ENCODE assay signal across 14 mouse cellular contexts in the genomic region with DNA sequence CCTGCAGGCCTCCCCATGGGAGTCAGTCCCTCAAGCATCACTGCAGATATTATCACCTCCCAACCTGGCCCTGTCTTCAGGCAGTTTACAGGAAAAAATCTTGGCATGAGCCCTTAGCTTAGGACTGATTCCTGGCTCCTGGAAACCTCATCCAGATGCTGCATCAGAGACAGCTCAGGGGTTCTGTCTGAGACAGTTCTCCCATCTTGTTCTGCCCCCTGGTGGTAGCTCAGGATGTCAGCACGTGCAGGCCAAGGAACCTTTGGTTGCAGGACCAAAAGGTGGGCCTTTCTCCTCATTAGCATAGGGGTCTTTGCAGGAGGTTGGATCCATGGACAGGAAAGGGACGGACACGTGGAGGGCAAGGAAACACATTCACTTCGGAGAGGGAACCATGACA. TPM values are rescaled to one million over a fixed set of nuclear protein-coding genes. Genes with fewer than 3 reads are reported as not detected.
DNase-seq lines count a peak whose midpoint lies in the region; ATAC-seq and TF ChIP-seq lines count a peak whose summit lies in the region.
"Not testable (repeated sequence)": the region's sequence is repeated elsewhere in the genome, so short reads cannot be mapped to it uniquely, and the experiment has no call there.
"Had no signal": no experiment of that assay in that cellular context is flagged by ENCODE, and none has a peak within 500 bp of the region (broad histone marks: within the 10 kb centered on the region; RNA-seq: fewer than 3 reads in every experiment).

No protein-coding gene starts in this region.

- 26% methylated on average over 3 of the region's 4 CpGs for WGBS in hindbrain, embryonic 16.5 days
- 23% methylated on average over 4 of the region's 4 CpGs for WGBS in neural tube, embryonic 14.5 days

- H3K27me3 ChIP-seq in hindbrain, embryonic 16.5 days (replicated peaks; ENCODE audit: control insufficient read depth, insufficient read depth, low read length); neural tube, embryonic 14.5 days (ENCODE audit: control insufficient read depth, insufficient read depth, low read length): not testable (repeated sequence)

- H3K4me2 ChIP-seq in hindbrain, embryonic 16.5 days (ENCODE audit: low read length); neural tube, embryonic 14.5 days (ENCODE audit: low read depth, low read length): not testable (repeated sequence)

- H3K27ac ChIP-seq in cortical plate, adult 2 months (ENCODE audit: insufficient read depth, low read length); hindbrain, embryonic 16.5 days (ENCODE audit: low read depth, low read length); neural tube, embryonic 14.5 days (ENCODE audit: low read depth, low read length): not testable (repeated sequence)

- peak; percentile 85 for ATAC-seq in frontal cortex, adult (ENCODE audit: low TSS enrichment)
- ATAC-seq in hindbrain, embryonic 16.5 days: peak; percentile 72
- ATAC-seq in neural tube, embryonic 14.5 days (ENCODE audit: low read depth): peak; percentile 66; the same call in 1 of the 2 replicates

- TF ChIP-seq POLR2A in cortical plate, adult 2 months (IDR thresholded peaks at IDR 0.05; ENCODE audit: extremely low read depth, insufficient read depth, low read length): not testable (repeated sequence)

- not testable (repeated sequence) for H3K9ac ChIP-seq in hindbrain, embryonic 16.5 days (ENCODE audit: low read depth, low read length); neural tube, embryonic 14.5 days (replicated peaks; ENCODE audit: low read depth, low read length)

- H3K4me3 ChIP-seq in cortical plate, adult 2 months (ENCODE audit: insufficient read depth, low read length); hindbrain, embryonic 16.5 days (ENCODE audit: low read length); neural tube, embryonic 14.5 days (ENCODE audit: low read depth, low read length): not testable (repeated sequence)

- peak; percentile 14 for DNase-seq in adrenal gland, postnatal 25 days
- peak; percentile 28 to 42 for DNase-seq in layer of hippocampus, postnatal 10 days (ENCODE audit: low spot score in 2 of 2)
- DNase-seq in lung, postnatal 10 days: peak; percentile 17
- peak; percentile 21 for DNase-seq in urinary bladder, postnatal 25 days (ENCODE audit: low spot score)

- H3K36me3 ChIP-seq in hindbrain, embryonic 16.5 days (ENCODE audit: control insufficient read depth, insufficient read depth, low read length); neural tube, embryonic 14.5 days (ENCODE audit: control insufficient read depth, insufficient read depth, low read length): not testable (repeated sequence)

- H3K4me1 ChIP-seq in cortical plate, adult 2 months (ENCODE audit: control insufficient read depth, insufficient read depth, low read length); hindbrain, embryonic 16.5 days (ENCODE audit: control insufficient read depth, insufficient read depth, low read depth, low read length); neural tube, embryonic 14.5 days (ENCODE audit: control insufficient read depth, insufficient read depth, low read length): not testable (repeated sequence)

- H3K9me3 ChIP-seq in hindbrain, embryonic 16.5 days (ENCODE audit: control insufficient read depth, low read length); neural tube, embryonic 14.5 days (ENCODE audit: control insufficient read depth, low read length): not testable (repeated sequence)

- TF ChIP-seq CTCF in cortical plate, adult 2 months (IDR thresholded peaks at IDR 0.05; ENCODE audit: extremely low read depth, insufficient read depth, low read length): 0 out of 2 replicates have a peak, but pooled peaks have one; percentile 16

RNA-seq across cellular contexts. Expression of gene 1700018G05Rik, which starts 1.5 kb away (rescaled TPM):
- not detected in 2 replicates for total RNA-seq in adrenal gland, postnatal 25 days (2021)
- polyA plus RNA-seq in cortical plate, adult 2 months (2012; rRNA removed): not detected in 2 replicates
- polyA plus RNA-seq in hindbrain, embryonic 16.5 days (2015; fragmentation: Nextera tagmentation; extraction: Ambion mirVana): not detected in 2 replicates
- total RNA-seq in layer of hippocampus, postnatal 10 days (2021): not detected
- not detected in 2 replicates for polyA plus RNA-seq in neural tube, embryonic 14.5 days (2014; fragmentation: Nextera tagmentation; extraction: Ambion mirVana)
- total RNA-seq: gastrocnemius, adult 8-10 months; megakaryocyte, adult 5-6 weeks had no signal
- polyA plus RNA-seq: embryonic facial prominence, embryonic 14.5 days; heart, embryonic 15.5 days; limb, embryonic 15.5 days had no signal

RNA-seq across cellular contexts. Expression of gene 1700011M02Rik, which starts 18.0 kb away (rescaled TPM):
- total RNA-seq in adrenal gland, postnatal 25 days (2021): not detected in 2 replicates
- not detected in 2 replicates for polyA plus RNA-seq in cortical plate, adult 2 months (2012; rRNA removed)
- not detected in 2 replicates for polyA plus RNA-seq in hindbrain, embryonic 16.5 days (2015; fragmentation: Nextera tagmentation; extraction: Ambion mirVana)
- total RNA-seq in layer of hippocampus, postnatal 10 days (2021): not detected
- polyA plus RNA-seq in neural tube, embryonic 14.5 days (2014; fragmentation: Nextera tagmentation; extraction: Ambion mirVana): not detected in 2 replicates
- total RNA-seq: adrenal gland, postnatal 36 days; gastrocnemius, adult 8-10 months; megakaryocyte, adult 5-6 weeks had no signal
- polyA plus RNA-seq: embryonic facial prominence, embryonic 14.5 days; heart, embryonic 15.5 days; limb, embryonic 15.5 days had no signal

RNA-seq across cellular contexts. Expression of gene Dmrtc1a, which starts 18.2 kb away (rescaled TPM):
- not detected in 2 replicates for total RNA-seq in adrenal gland, postnatal 25 days (2021)
- polyA plus RNA-seq in cortical plate, adult 2 months (2012; rRNA removed): 7.9 and 8.6 TPM in 2 replicates
- 2.0 and 2.1 TPM in 2 replicates for polyA plus RNA-seq in hindbrain, embryonic 16.5 days (2015; fragmentation: Nextera tagmentation; extraction: Ambion mirVana)
- total RNA-seq in layer of hippocampus, postnatal 10 days (2021): 1 to 10 TPM; 1.7 TPM
- polyA plus RNA-seq in neural tube, embryonic 14.5 days (2014; fragmentation: Nextera tagmentation; extraction: Ambion mirVana): 1.4 and 3.0 TPM in 2 replicates
- total RNA-seq: gastrocnemius, adult 8-10 months; megakaryocyte, adult 5-6 weeks had no signal

RNA-seq across cellular contexts. Expression of gene 1700031F05Rik, which starts 58.9 kb away (rescaled TPM):
- total RNA-seq in adrenal gland, postnatal 25 days (2021): not detected in 2 replicates
- polyA plus RNA-seq in cortical plate, adult 2 months (2012; rRNA removed): not detected in 2 replicates
- polyA plus RNA-seq in hindbrain, embryonic 16.5 days (2015; fragmentation: Nextera tagmentation; extraction: Ambion mirVana): not detected in 2 replicates
- total RNA-seq in layer of hippocampus, postnatal 10 days (2021): not detected
- polyA plus RNA-seq in neural tube, embryonic 14.5 days (2014; fragmentation: Nextera tagmentation; extraction: Ambion mirVana): not detected in 2 replicates
- total RNA-seq: adrenal gland, postnatal 36 days; gastrocnemius, adult 8-10 months; megakaryocyte, adult 5-6 weeks had no signal
- polyA plus RNA-seq: embryonic facial prominence, embryonic 14.5 days; heart, embryonic 15.5 days; limb, embryonic 15.5 days had no signal
